Mouse (Mus musculus): ENCODE measurements around the gene Tapbp.
"Not testable (repeated sequence)": the region's sequence is repeated elsewhere in the genome, so short reads cannot be mapped to it uniquely, and the experiment has no call there.

The Tapbp gene

DNA sequence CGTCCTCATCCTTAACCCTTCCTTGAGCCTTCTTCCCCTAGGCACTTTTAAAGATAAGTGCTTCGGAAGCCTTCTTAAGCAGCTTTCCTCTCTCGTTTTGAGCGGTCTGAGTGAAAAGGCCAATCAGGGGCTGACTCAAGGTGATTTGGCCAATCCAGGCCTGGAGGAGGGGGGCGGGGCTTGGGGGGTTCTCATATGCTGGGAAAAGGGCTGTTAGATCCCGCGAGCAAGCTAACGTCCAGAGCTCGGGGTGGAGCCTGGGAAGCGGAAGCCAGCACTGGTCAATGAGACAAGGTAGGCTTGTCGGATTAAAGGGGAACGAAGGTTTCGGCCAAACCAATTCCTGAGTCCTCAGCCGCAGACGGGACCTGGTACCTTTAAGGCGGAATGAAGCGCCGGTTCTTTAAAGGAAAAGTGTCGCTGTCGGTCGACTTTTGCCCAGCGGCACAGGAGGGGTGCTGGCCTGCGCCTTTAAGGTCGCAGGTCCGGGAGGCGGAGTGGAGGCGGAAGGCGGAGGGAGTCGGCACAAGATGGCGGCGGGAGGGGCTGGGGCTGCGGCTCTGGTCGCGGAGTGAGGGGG is at the start of gene Tapbp, which contains the start of gene Zbtb22:
Gene Tapbp, plus strand, starts transcription at position 229 of the 580 bp plus-strand sequence.
Gene Zbtb22, plus strand, starts transcription at position 234 of the 580 bp plus-strand sequence.
- DNase-seq = peak; percentile 93

DNA sequence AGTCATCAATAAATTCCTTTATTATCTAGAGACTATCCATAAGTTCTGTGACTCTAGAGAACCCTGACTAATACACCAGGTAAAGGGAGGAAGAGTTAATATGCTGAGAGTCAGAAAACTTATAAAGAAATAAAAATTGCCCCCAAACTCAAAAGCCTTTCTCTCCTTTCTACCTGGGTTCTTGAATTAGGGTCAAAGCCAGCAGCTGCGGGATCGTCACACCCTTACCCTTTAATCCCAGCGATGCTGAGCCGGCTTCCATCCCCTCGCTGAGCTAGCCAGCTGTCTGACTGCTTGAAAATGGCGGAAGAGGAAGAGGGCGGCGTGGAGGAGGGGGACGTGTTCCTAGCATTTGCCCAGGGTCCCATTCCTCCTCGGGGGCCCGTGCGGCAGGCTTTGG is 42.2 kb upstream of the Tapbp start, which contains the start of gene Gm7029:
Gene Gm7029, plus strand, starts transcription at position 301 of the 400 bp plus-strand sequence.
- not testable (repeated sequence) for DNase-seq

DNA sequence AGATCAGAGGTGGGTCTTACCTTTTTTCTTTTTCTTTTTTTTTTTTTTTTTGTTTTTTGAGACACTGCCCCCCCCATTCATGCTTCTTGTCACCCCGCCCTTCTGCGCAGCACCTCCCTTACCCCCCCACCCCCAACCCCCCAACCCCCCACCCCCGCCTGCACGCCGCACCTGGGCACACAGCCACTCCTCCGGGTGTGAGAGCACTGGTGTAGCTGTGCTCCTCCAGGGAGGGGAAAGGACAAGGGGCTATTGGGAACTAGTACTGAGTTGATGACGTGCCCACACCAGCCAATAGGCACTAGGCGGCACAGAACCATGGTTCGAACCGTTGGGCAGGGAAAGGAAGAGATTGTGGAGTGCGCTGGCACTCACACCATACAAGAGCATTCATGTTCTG is 41.3 kb upstream of the Tapbp start:
- no peak for DNase-seq

DNA sequence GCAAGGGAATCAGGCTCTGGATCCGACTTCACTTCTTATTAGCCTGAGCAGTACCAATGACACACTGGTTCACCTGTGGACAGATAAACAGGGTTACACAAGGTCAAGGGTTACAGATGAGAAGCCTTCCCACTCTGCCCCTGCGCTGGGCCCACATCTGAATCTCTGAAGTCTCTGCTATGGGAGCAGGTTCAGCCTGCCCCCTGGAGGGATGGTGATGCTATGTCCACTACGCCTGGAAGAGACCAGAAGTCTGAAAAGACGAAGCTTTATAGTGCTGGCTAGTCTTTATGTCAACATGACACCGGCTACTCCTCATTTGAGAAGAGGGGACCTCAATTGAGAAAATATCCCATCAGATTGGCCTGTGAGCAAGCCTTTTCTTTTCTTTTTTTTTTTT is 39.9 kb upstream of the Tapbp start:
- peak; percentile 20 for DNase-seq

DNA sequence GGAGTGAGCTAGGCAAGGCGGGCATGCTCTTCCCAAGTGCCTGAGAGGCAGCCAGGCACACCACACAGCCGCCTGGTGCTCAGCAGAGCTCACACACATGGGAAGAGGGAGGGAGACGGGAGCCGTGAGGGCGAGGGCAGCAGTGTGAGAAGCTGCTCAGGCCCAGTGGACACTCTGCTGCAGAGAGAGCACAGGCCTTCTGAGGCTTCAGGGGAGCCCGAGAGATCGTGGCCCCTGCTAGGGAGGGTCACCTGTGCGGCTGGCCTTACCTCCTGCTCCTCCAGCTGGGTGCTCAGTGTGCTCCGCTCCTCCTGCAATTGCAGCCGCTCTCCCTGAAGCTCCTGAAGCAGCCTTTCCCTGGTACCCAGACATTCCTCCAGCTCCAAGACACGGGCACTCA is 31.4 kb upstream of the Tapbp start:
- not testable (repeated sequence) for DNase-seq

DNA sequence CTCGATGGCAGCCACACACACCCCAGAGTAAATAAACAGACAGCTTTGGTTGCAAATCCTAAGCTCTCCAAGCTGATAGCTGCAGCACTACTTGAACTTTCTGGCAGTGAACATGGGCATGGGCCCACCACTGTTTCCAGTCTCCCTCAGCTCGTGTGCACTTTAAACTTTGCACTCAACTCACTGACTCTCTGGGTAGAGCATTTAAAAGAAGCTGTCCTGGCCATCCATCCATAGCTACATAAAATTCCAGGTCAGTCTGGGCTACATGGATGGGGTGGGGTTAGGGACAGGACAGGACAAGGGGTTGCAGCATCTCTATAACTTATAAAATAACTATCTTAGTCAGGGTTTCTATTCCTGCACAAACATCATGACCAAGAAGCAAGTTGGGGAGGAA is 27.9 kb upstream of the Tapbp start:
- DNase-seq = not testable (repeated sequence)

DNA sequence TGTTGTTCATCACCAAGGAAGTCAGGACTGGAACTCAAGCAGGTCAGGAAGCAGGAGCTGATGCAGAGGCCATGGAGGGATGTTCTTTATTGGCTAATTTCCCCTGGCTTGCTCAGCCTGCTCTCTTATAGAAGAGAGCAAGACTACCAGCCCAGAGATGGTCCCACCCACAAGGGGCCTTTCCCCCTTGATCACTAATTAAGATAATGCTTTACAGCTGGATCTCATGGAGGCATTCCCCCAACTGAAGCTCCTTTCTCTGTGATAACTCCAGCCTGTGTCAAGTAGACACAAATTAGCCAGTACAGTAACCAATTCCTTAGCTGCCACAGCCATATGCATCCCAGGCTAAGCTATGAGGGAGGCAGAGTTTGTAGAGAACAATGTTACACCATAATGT is 27.5 kb upstream of the Tapbp start:
- DNase-seq = not testable (repeated sequence)

DNA sequence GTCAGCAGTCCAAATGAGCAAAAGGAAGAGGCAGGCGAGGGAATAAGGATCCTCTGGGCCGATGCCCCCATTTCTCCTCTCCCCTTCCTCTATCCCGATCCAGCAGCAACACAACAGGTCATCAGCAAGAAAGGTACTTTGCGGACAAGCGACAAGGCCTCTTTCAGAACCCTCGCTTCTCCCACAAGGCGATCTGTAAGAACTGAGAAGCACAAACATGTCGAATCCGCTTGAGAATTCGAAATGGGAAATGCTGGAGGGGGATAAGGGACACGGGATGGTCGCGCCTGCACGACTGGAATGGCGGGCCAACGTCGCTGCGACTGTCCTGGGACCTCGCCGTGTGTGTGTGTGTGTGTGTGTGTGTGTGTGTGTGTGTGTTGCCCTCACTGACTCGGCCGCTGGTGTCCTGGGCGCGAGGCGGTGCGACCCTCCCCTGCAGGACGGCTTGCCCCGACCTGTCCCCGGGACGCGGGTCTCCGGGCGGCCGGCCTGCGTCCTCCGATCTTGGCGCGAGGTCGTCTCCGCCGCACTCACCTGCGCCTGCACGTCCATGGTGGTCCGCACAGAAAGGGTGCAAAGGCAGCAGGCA is 25.7 kb upstream of the Tapbp start:
- not testable (repeated sequence) for DNase-seq

DNA sequence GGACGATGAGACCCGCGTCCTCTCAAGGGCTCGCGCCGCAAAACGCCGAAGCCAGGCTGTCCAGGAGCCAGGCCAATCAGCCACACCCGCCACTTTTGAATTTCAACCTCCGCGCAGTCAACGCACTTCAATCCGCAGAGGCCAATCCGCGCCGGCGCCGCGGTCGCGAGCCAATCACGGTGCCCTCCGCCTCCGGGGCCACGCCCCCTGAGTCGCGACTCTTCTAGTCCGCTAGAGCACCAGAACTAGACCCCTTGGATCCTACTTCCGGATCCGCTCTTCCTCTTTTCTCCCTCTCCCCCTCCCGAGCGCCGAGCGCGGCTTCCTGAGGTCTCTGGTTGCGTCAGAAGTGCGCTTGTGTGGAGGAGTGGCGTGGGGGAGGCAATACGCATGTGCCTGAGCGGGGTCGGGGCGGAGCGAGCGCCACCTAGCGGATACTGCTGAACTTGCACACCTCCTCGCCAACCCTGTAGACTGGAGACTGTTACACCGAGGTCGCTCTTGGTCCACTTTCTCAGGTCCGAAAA is 25.1 kb upstream of the Tapbp start, which contains the start of gene Kifc1:
Gene Kifc1, minus strand, starts transcription at position 129 of the 527 bp plus-strand sequence.
- peak; percentile 100 for DNase-seq

DNA sequence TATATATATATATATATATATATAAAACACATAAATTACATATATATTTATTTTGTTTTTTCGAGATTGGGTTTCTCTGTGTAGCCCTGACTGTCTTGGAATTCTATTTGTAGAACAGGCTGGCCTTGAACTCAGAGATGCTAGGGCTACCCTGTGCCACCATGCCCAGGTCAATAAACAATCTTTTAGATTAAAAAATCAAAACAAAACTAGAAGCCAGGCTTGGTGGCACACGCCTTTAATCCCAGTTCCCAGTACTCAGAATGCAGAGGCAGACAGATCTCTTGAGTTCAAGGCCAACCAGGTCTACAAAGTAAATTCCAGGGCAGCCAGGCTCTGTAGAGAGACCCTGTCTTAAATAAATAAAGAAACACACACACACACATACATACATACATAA is 24.3 kb upstream of the Tapbp start:
- DNase-seq = no peak

DNA sequence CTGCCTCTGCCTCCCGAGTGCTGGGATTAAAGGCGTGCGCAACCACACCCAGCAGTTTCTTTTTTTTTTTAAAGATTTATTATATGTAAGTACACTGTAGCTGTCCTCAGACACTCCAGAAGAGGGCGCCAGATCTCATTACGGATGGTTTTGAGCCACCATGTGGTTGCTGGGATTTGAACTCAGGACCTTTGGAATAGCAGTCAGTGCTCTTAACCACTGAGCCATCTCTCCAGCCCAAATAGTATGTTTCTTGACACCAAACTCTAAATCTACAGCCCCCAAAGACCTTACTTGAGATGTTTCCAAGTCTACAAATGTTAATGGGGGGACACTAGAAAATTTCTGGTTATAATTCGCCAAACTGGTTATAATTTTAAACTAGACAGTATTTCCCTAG is 23.8 kb upstream of the Tapbp start:
- DNase-seq = not testable (repeated sequence)

DNA sequence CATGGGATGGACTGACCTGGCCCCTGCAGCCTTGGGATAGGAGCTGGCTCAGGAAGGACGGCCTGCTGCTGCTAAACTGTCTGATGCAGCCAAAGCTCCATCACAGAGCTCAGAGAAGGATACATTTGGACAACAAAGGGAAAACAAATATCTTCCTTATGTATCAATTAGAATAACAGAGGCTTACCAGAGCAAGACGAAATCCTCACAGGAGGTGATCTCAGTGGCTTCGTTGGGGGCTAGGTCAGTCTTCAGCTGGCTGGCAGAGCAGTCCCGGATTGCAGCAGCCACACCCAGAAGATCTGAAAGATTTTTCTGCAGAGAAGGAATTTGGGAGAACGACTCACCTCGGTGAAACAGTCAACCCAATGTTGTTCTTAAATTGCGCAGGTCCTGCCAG is 23.3 kb upstream of the Tapbp start:
- no peak for DNase-seq

DNA sequence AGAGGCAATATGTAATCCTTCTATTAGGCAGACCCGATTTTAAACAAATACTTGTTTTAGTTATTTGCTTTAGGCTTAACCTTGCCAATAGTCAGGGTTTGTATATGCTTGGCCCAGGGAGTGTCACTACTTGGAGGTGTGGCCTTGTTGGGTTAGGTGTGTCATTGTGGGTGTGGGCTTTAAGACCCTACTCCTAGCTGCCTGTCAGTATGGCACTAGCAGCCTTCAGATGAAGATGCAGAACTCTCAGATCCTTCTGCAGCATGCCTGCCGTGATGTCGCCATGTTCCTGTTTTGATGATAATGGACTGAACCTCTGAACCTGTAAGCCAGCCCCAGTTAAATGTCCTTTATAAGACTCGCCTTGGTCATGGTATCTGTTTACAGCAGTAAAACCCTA is 22.7 kb upstream of the Tapbp start:
- not testable (repeated sequence) for DNase-seq

DNA sequence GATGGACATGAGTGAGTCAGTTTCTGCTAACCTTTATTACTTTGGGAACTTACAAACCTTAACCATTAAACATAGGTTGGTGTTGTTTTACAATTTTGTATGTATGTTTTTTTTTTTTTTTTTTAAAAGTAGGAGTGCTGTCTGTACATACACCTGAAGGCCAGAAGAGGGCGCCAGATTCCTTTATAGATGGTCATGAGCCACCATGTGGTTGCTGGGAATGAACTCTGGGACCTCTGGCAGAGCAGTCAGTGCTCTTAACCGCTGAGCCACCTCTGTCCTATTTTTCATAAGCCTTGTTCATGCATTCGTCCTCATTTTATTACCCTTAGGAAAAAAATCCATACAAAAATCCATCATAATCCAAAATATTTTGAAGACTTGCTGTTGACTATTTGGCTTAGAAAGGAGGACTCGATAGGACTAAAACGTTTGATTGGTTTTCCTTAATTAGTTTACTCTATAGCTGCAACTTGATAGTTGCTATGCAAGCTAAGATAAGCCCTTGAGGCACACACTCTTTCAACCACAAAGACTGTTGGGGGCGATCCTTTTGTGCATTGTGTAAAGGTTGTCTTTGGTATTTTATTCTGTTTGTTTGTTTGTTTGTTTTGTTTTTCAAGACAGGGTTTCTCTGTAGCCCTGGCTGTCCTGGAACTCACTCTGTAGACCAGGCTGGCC is 18.4 kb upstream of the Tapbp start:
- no peak for DNase-seq

DNA sequence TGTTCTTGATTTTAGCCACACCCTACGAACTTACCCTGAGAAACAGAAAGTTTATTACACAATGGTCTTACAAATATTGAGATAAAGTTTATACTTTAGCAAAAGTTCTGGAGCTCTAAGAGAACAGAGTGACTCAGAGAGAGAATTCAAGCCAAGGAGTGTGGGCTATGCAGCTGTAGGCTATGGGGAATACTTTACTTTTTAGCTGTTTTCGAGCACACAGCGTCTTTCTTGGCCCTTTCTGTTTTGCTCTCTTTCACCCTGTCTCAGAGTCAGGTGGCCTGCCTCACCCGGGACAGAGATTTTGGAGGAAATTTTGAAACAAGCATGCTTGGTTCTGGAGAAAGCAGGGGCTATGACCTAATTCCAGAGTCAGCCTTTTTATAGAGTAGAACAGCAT is 17.5 kb upstream of the Tapbp start:
- not testable (repeated sequence) for DNase-seq

DNA sequence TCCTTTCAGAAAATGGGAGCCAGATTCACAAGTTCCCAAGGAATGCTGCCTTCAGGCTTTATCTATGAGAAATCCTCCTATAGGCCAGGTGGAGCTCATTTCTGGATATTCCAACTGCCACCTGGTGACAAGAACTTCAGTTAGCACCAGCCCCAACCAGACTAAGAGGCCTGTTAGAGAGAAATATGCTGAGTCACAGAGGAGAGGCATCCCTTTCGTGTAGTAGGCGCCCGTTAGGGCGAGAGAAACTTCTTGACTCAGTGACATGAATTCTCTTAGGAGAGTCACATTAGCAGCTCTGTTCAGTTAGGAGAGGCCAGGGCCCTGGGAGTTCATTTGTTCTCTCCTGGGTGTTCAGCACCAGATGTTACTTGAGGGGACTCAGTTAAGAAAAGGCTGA is 16.1 kb upstream of the Tapbp start:
- DNase-seq = no peak

DNA sequence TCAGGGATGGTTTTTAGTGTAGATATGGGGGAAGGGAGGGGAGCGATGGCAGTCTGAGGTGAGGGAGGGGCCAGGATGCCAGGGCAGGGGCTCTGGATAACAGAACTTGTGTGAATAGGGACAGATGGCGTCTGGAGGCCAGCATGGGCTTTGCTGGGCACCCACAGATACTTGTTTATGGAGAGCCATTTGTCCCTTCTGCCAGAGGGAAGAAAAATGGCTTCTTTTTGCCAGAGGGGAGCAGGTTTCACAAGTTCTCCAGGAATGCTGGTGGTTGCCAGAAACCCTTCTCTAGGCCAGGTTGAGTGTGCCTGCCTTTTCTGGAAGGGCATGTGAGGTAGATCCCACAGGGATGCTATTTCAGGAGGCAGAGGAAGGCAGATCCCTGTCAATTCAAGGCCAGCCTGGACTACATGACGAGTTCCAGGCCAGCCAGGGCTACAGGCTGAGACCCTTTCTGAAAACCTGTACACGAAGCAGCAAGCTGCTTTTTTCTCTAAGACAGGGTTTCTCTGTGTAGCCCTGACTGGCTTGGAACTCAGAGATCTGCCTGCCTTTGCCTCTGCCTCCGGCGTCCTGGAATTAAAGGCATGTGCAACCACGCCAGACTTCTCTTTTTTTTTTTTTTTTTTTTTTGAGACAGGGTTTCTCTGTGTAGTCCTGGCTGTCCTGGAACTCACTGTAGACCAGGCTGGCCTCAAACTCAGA is 15.3 kb upstream of the Tapbp start:
- DNase-seq = no peak

DNA sequence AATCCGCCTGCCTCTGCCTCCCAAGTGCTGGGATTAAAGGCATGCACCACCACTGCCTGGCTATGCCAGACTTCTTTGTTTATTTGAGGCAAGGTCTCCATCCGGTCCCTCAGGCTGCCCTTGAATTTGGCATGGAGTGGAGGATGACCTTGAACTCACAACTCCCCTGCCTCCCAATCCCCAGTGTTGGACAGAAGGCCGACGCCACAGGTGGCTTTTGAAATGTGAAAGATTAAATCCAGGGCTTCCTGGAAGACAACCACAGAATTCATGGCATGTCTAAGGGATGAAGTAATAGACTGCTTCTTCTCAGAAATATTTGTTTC is 14.7 kb upstream of the Tapbp start:
- DNase-seq = no peak

DNA sequence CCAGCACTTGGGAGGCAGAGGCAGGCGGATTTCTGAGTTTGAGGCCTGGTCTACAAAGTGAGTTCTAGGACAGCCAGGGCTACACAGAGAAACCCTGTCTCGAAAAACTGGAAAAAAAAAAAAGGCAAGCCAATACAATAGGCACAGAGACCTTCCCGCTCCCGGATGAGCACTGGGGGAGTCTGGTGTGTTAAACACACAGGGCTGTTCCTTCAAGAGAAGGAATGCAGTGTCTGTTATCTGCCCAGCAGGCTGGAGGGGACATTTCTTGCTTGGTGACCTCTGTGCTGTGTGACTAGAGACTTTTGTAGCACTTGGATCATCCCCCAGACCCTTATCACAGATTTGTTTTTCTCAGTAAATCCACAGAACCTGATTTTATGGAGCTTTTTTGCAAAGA is 14.0 kb upstream of the Tapbp start:
- no peak for DNase-seq

DNA sequence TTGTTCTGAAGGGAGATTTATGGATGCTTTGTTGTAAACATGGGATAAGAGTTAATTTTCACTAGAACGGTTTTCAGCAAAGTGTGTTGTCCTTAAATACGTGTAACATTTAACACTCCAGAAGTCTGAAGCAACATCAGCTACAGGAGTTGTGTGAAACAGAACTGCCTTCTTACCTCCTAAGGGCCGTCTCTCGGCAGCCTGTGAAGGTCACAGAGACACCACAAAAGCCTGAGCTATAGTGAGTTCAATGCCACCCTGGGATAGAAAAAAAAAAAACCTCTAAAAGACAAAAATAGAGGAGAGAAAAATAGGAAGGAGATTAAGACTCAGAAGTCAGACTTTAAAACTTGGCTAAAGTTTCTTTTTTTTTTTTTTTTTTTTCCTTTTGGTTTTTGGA is 13.6 kb upstream of the Tapbp start:
- DNase-seq = no peak

DNA sequence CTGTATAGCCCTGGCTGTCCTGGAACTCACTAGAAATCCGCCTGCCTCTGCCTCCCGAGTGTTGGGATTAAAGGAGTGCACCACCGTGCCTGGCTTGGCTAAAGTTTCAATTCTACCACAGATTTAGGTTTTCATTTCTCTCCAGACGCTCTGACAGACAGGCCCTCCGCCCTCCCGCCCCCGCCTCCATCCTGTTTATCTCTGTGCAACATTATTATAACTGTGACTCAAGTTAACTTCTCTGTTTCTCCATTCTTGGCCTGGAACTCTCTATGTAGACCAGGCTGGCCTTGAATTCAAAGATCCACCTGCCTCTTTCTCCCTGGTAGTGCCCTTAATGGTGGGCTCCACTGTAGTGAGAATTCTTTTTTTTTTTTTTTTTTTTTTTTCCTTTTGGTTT is 13.2 kb upstream of the Tapbp start:
- no peak for DNase-seq

DNA sequence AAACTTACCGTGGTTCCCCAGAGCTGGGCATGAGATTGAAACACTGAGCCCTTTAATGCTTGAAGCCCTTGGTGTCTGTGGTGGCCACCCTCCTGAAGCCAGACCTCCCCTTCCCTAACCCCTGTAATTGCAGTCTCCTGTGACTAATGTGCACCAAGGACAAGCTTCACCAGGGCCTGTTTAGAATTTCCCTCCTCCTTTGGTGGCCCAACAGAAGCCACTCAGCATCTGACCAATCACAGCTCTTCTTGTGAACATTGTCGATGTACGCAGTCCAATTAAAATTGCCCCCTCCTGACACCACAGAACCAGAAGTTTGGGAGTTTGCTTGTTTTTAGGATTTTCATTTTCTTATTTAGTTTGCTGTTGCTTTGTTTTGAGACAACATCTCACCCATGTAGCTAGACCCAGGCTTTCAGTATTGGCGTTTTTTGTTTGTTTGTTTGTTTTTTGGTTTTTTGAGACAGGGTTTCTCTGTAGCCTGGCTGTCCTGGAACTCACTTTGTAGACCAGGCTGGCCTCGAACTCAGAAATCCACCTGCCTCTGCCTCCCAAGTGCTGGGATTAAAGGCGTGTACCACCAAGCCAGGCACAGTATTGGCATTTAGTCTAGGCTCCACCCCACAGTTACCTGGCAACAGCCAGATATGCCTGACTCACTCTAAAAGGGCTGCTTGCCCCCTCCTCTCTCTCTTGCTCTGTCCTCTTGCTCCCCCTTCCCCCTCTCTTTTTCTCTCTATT is 11.6 kb upstream of the Tapbp start:
- not testable (repeated sequence) for DNase-seq

DNA sequence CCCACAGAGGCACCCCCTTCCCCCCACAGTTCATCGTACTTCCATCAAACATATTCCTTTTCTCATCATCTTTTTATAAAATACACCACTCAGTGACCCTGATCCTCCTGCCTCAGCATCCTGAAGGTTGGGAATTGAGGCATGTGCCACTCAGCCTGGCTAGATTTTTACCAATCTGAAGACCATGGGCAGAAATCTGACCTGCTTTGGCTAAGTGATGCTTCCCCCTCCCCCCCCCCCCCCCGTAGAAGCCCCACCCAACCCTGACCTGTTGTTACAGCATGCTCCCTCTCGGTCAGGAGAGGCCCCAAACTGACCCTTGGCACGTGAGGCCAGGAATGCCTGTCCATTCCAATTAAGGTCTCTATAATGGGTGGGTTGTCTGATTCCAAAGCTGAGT is 10.9 kb upstream of the Tapbp start, which contains the start of gene Platr17:
Gene Platr17, plus strand, starts transcription at position 301 of the 400 bp plus-strand sequence.
- not testable (repeated sequence) for DNase-seq

Measured in right cerebral cortex, postnatal 14 days (tissue).